23 mouse cellular contexts compared by ENCODE assay signal in the genomic region with DNA sequence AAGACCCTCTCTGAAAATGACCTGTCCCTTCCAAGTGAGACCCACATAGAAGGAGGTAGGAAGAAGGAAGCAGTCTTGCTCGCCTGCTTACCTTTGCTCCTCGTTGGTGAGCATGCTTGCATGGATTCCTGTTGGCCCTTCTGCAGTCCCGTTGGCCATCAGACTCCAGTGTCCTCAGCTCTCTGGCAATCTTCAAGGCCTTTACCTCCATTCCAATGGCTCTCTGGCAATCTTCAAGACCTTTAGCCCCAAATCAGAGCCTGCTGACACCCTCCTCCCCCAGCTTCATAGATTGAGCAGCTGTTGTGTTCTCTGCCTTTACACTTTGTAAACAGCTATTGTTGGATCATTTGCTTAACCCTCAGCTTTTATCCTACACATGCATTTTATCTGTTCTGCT.
"Had no signal": no experiment of that assay in that cellular context is flagged by ENCODE, and none has a peak within 500 bp of the region (broad histone marks: within the 10 kb centered on the region; RNA-seq: fewer than 3 reads in every experiment).

No protein-coding gene starts in this region.

- H3K27ac ChIP-seq: heart, embryonic 13.5 days; heart, embryonic 15.5 days; hindbrain, embryonic 13.5 days; hindbrain, embryonic 15.5 days; hindbrain, postnatal 0 days; kidney, embryonic 15.5 days; kidney, postnatal 0 days; limb, embryonic 13.5 days; limb, embryonic 15.5 days; liver, embryonic 12.5 days had no signal

- H3K36me3 ChIP-seq: heart, embryonic 13.5 days; heart, embryonic 15.5 days; hindbrain, embryonic 13.5 days; hindbrain, embryonic 15.5 days; kidney, embryonic 15.5 days; limb, embryonic 13.5 days; limb, embryonic 15.5 days; liver, embryonic 12.5 days had no signal

- H3K4me1 ChIP-seq: heart, embryonic 13.5 days; heart, embryonic 15.5 days; hindbrain, embryonic 13.5 days; hindbrain, embryonic 15.5 days; kidney, embryonic 15.5 days; limb, embryonic 13.5 days; limb, embryonic 15.5 days; liver, embryonic 12.5 days had no signal

- H3K4me3 ChIP-seq: heart, embryonic 13.5 days; heart, embryonic 15.5 days; hindbrain, embryonic 13.5 days; hindbrain, embryonic 15.5 days; kidney, embryonic 15.5 days; limb, embryonic 13.5 days; limb, embryonic 15.5 days; liver, embryonic 12.5 days had no signal

- DNase-seq: gastrocnemius, postnatal 14 days; gastrocnemius, postnatal 36 days; heart, adult 18-20 months; heart, postnatal 14 days; heart, postnatal 36 days; kidney, adult 11 months; kidney, adult 2 months; kidney, adult 9 months; kidney, postnatal 14 days; kidney, postnatal 36 days; layer of hippocampus, adult 9-11 months; layer of hippocampus, postnatal 36 days; left cerebral cortex, postnatal 4 days had no signal

- H3K27me3 ChIP-seq: heart, embryonic 13.5 days; heart, embryonic 15.5 days; hindbrain, embryonic 13.5 days; hindbrain, embryonic 15.5 days; kidney, embryonic 15.5 days; limb, embryonic 13.5 days; limb, embryonic 15.5 days; liver, embryonic 12.5 days had no signal
